Mouse (Mus musculus) retina, postnatal 1 day (tissue): ENCODE measurements around the gene D630023F18Rik.

ENCODE experiments used
- DNase-seq: peaks from one replicate; pipeline ENCODE4 v3.0.0-alpha.2; 2012

The D630023F18Rik gene

DNA sequence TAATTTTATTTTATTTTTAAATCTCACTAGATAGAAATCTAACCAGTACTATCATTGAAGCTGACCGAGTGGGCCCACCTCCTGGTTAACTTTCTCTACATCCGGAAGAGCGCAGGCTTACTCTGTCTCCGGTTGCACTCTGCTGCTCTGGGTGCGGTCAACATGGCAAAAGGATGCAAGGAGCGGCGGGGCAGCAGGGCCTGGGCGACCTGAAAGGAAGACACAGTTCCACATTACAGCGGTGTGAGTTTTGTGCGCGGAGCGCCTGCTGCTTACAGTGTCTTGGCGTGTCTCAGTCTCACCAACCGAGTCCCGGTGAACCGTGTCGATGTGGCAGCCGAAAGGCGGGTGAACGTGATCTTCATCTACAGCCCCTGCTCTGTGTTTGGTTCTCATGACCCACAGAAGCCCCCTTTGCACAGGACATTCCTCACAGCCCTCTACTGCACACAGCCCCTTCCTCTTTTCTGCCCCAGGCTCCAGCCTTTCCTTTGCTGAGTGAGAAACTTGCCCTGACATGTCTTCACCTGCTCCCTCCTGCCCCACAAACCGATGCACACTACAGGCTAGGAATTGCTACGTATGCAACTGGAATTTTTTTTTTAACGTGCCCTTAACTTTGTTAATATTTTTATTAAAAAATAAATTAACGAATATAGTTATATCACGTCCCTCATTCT is 13.1 kb downstream of the D630023F18Rik start:
- DNase-seq = no peak

DNA sequence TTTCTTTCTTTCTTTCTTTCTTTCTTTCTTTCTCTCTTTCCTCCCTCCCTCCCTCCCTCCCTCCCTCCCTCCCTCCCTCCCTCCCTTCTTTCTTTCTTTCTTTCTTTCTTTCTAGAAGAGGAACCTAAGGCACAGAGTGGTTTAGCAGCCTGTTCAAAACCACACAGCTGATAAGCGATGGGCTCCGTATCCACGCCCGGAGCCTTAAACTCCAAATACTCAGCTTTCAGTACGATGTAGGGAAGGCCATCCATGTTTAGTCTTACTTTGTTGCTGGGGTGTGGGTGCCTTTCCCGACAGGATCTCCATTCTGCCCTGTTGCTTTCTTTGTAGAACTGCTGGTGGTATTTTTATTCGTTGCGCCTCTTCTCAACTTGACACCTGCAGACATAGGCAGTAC is 13.8 kb downstream of the D630023F18Rik start:
- no peak for DNase-seq

DNA sequence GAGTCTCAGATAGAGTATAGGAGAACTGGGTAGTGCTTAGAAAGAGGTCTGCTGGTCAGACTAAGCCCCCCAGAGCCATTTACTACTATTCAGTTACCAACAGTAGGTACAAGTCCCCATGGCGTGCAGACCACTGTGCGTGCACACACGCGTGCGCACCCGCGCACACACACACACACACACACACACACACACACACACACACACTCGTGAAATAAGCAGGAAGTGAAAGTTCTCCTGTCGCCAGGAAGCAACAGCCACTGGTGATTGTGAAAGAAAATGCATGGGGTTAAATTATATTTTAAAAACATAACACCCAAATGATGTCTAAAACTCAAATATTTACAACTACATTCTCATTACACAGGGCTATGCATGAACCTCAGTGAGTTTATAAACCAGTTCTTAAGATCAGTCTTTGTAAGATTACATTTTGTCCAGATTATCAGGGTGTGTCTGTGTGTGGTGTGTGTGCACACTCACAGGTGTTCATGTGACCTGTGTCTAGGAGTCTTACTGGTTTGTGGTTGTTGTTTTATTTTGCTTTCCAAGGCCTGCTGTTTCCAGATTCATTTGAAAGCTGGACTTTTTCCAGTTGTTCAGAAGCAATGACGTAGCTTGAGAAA is 15.2 kb downstream of the D630023F18Rik start:
- no peak for DNase-seq

DNA sequence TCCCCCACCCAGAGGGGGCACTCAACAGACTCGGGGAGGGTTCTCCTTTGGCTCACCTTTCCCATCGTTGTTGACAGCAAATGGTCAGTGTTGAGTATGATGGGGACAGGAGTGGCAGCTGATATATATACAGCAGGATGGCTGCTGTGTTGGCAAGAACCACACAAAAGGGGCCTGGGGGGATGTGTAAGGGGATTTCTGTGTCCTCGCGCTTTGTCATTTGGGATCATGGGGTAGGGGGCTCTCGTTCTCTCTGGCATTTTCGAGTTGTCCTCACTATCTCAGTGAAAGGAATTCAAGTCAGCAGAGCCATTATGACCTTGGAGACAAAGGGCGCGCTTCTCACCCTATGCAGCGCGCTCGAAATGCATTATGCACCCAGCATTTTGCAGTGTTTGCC is 19.7 kb downstream of the D630023F18Rik start, which contains the start of gene Cryga:
Gene Cryga (minus strand): TSS at position 101 of the 400 bp plus-strand sequence.
- no peak for DNase-seq

DNA sequence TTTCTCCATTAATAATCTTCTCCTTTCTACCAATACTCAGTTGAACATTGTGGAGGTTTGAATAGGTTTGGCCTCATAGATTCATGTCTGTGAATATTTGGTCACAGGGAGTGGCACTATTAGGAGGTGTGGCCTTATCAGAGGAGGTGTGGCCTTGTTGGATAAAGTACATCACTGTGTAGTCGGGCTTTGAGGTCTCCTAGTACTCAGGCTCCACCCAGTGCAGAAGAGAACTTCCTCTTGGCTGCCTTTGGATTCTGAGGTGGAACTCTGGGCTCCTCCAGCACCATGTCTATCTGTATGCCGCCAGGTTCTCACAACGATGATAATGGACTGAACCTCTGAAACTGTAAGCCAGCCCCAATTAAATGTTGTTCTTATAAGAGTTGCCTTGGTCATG is 26.1 kb downstream of the D630023F18Rik start:
- no peak for DNase-seq

DNA sequence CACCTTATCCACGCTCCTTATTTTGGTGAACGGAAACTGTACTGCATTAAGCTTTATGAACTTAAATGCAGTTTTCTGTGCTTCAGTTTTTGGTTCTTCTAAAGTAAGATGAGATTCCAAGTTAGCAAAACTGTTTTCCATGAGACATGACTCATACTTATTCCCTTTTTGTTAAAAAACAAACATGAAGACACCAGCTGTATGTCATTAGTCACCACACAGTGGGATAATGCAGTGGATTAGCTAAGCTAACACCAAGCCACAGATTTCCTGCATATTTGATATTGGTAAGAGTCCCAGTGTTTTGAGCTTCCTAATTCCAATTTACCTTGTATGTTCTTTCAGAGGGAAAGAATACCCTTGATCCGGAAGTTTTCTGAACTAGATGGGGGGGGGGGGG is 31.4 kb downstream of the D630023F18Rik start:
- DNase-seq = no peak

DNA sequence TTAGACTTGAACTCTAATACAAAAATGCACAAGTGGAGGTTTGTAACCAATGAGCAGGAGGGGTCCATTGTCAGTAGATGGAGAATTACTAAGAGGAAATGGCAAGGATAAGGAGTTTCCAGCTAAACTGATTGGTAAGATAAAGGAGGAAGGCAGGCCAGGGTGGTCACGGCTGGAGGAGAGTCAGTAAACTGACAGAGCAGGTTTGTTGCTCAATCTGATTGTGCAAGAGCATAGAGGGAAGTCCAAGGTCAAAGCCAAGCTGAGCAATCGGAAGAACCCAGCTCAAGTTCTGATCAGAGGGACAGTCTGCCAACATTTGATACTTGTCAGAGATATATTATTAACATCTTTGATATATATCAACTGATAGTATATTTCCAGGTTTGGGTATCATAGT is 32.6 kb downstream of the D630023F18Rik start:
- no peak for DNase-seq

DNA sequence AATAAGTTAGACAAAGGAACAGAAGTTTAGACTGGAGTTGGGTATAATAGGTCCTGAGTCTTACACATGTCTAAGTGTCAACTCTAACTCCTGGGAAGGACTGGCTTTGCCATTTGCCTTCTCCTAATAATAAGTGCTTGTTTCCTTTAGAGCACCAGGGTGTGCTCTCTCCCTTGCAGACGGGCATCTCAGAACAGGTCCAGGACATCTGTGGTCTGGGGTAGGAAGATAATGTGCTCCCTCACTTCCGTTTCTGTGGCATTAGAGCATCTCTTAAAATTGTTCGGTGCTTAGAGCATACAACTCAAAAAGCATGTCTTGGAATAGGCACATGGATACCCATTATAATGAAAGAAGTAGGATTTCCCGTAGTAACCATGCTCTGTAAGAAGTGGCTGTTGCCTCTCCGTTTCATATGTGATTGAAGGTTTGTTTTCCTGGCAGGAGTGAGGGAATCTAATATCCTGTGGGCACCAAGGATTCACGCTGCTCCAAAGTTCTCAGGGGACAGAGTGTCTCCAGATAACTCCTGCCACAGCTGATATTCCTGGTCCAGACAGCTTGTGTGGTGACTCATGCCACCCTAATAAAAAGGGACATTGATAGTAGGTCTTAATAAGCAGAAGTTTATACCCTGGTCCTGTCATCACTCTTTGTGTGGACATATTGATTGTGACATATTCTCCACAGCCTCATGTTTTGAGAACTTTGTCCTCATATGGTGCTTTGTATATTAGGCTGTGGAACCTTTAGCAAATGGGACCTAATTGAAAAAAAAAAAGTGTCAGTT is 34.3 kb downstream of the D630023F18Rik start:
- DNase-seq = peak; percentile 11

DNA sequence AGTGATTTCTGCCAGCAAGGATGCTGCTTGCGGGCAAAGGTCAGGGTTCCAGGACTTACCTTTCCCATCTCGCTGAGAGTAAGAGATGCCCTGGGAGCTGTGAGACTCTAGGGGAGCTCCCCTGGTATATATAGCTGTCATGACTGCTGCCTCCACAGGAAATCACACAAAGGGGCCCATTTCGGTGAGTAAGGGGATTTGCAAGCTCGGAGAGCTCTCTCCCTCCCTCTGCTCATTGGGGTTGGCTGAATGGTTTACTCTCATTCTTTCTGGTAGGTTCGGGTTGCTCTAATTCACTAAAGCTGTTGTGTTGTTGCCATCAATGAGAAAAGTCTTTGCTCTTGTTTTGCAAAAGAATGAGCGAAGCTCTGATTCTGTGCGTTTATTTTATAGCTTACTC is 40.8 kb downstream of the D630023F18Rik start, which contains the start of gene Crygb:
Gene Crygb (minus strand): TSS at position 101 of the 400 bp plus-strand sequence.
- DNase-seq = no peak

DNA sequence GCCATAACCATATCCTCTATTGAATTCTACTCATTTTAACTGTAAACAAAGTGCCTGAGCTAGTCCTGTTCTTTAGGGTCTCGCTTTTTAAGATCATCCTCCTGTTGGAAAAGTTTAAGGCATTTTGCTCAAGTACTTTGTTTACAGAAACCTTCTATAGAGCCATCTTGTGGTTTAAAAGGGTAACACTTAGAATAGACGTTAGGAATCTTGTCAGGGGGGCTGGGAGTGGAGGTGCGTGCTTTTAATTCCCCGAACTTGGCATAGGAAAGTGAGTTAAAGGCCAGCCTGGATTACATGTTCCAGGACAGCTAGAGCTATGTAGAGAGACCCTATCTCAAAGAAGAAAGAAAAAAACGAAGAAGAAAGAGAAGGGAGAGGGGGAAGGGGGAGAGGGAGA is 47.4 kb downstream of the D630023F18Rik start:
- no peak for DNase-seq

DNA sequence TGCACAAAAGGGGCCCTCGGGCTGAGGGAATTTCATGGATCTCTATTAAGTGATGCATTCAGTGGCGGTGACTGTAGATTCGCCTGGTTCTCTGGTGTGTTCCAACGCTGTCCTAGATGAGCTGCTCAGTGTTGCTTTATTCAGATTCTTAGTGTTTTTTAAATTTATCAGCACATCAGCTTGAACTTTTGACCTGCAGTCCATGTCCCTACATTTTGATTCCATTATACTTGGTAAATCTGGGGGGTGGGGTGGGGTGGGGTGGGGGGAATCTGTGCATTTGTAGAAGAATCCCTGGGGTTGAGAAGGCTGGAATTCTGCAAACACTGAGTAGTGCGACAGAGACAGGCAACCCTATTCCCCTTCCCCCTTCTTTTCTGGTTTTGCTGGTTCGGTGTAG is 49.4 kb downstream of the D630023F18Rik start, which contains the start of gene Crygc:
Gene Crygc (minus strand): TSS at position 101 of the 400 bp plus-strand sequence.
- no peak for DNase-seq

DNA sequence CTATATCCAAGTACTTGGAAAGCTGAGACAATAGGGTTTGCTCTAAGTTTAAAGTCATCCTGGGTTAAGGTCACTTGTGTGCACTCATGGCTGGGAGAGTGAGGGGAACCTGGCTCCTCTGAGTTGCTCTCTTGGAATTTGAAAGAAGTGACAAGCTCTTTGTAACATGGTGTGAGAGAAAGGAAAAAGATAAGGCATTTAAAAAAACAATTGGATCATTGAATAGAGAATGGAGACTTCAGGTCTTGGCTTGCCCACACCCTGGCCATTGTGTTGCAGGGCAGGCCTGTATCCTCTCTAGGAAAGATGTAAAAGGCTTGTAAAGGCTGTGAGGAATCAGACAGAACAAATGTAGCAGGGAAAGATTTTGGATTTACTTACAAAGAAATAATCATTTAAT is 55.2 kb downstream of the D630023F18Rik start:
- no peak for DNase-seq

DNA sequence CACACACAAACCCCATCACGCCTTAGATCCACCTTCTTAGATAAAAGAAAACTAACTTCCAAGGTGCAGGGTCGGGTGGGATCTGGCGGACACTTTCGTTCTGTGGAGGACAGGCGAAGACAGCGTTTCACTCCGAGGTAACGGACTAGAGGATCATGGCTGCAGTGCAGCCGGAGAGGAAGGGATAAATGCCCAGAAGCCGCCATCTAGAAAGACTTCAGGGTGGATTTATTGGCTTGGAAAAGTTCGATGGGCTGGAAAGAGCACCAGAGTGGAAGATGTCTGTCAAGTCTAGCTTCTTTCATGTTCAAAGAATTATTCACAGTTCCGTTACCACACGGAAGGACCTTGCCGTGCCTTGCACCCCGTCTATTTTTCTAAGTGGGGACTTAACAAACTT is 58.8 kb downstream of the D630023F18Rik start:
- DNase-seq = peak; percentile 62

DNA sequence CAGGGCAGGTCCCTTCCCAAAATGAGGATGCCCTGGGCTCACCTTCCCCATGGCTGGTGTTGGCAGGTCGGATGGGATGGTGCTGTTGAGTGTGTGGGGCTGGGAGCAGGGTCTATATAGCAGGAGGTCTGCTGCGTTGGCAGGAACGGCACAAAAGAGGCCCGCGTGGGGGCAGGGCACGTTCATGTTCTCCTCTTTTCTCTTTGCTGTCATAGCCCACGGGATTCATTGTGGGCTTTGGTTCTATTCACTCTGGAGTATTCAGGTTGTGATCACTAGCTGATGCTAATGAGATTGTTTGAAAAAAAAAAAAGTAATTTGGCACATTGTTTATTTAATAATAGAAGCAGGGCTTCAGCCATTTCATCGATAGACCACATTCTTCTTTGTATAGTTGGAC is 59.7 kb downstream of the D630023F18Rik start, which contains the start of gene Crygd:
Gene Crygd (minus strand): TSS at position 101 of the 400 bp plus-strand sequence.
- no peak for DNase-seq
